ENCODE assay signal across 20 mouse cellular contexts in genomic region chr8:6139171-6139570, GRCm38 (mm10).
A peak's percentile ranks its signal among the peaks of the same experiment; 100 is the strongest.
DNase-seq lines count a peak whose midpoint lies in the region; ATAC-seq lines count a peak whose summit lies in the region.
"Had no signal": no experiment of that assay in that cellular context is flagged by ENCODE, and none has a peak within 500 bp of the region (broad histone marks: within the 10 kb centered on the region; RNA-seq: fewer than 3 reads in every experiment).

No protein-coding gene starts in this region.

- H3K4me3 ChIP-seq in forebrain, embryonic 12.5 days (replicated peaks), result no peak overlapping the region
- no peak overlapping the region for H3K4me3 ChIP-seq in forebrain, embryonic 10.5 days
- H3K4me3 ChIP-seq: embryonic facial prominence, embryonic 12.5 days; gastrocnemius, adult 2 months; heart, embryonic 12.5 days; hindbrain, embryonic 10.5 days; hindbrain, embryonic 15.5 days had no signal

- no peaks in the 10 kb centered on the region for H3K36me3 ChIP-seq in forebrain, embryonic 12.5 days (replicated peaks)
- H3K36me3 ChIP-seq in forebrain, embryonic 10.5 days (replicated peaks), result no peaks in the 10 kb centered on the region
- H3K36me3 ChIP-seq: embryonic facial prominence, embryonic 12.5 days; heart, embryonic 12.5 days; hindbrain, embryonic 10.5 days; hindbrain, embryonic 15.5 days had no signal

- H3K9ac ChIP-seq in forebrain, embryonic 12.5 days, result no peak overlapping the region
- H3K9ac ChIP-seq: embryonic facial prominence, embryonic 12.5 days; heart, embryonic 12.5 days; hindbrain, embryonic 15.5 days had no signal

- H3K4me1 ChIP-seq in forebrain, embryonic 12.5 days, result no peaks in the 10 kb centered on the region
- peaks cover 5% of the 10 kb centered on the region; the same call in 1 of the 2 replicates for H3K4me1 ChIP-seq in forebrain, embryonic 10.5 days
- H3K4me1 ChIP-seq: embryonic facial prominence, embryonic 12.5 days; hindbrain, embryonic 15.5 days had no signal

- no peak for DNase-seq in forebrain, embryonic 10.5 days (ENCODE audit: extremely low spot score, low spot score)
- peak; percentile 35 for DNase-seq in embryo, embryonic 10 days (ENCODE audit: low spot score)
- DNase-seq in embryo, embryonic 11 days, result peak; percentile 26
- peak; percentile 78 for DNase-seq in retina, embryonic 14.5 days (ENCODE audit: low spot score)
- DNase-seq in kidney, postnatal 25 days, result no peak
- no peak for DNase-seq in left cerebral cortex, adult 8-10 months (ENCODE audit: low spot score in 2 of 2)
- DNase-seq: adrenal gland, adult 2 months; adrenal gland, postnatal 25 days; cerebellum, adult 11 months; cerebellum, adult 8-10 months; gastrocnemius, adult 2 months; gastrocnemius, postnatal 25 days had no signal

- 51% methylated on average over 4 of the region's 4 CpGs for WGBS in forebrain, embryonic 12.5 days
- WGBS in forebrain, embryonic 10.5 days, result 53% methylated on average over 4 of the region's 4 CpGs

- no peak overlapping the region for H3K4me2 ChIP-seq in forebrain, embryonic 12.5 days
- H3K4me2 ChIP-seq: embryonic facial prominence, embryonic 12.5 days; heart, embryonic 12.5 days; hindbrain, embryonic 15.5 days had no signal

- 0 out of 2 replicates have a peak, but pooled peaks cover 3% of the 10 kb centered on the region for H3K27me3 ChIP-seq in forebrain, embryonic 12.5 days
- H3K27me3 ChIP-seq in forebrain, embryonic 10.5 days (ENCODE audit: poor library complexity, severe bottlenecking), result no peaks in the 10 kb centered on the region
- H3K27me3 ChIP-seq: embryonic facial prominence, embryonic 12.5 days; heart, embryonic 12.5 days; hindbrain, embryonic 15.5 days had no signal

- no peaks in the 10 kb centered on the region for H3K9me3 ChIP-seq in forebrain, embryonic 12.5 days
- no peaks in the 10 kb centered on the region for H3K9me3 ChIP-seq in forebrain, embryonic 10.5 days
- H3K9me3 ChIP-seq: embryonic facial prominence, embryonic 12.5 days; hindbrain, embryonic 10.5 days; hindbrain, embryonic 15.5 days had no signal

- no peak overlapping the region for H3K27ac ChIP-seq in forebrain, embryonic 12.5 days
- H3K27ac ChIP-seq in forebrain, embryonic 10.5 days, result no peak overlapping the region
- H3K27ac ChIP-seq: embryonic facial prominence, embryonic 12.5 days; gastrocnemius, adult 2 months; hindbrain, embryonic 10.5 days; hindbrain, embryonic 15.5 days had no signal

- ATAC-seq in forebrain, embryonic 12.5 days (ENCODE audit: low FRiP score), result 0 out of 2 replicates have a peak, but pooled peaks have one; percentile 20
- ATAC-seq: forebrain, embryonic 14.5 days; inflammation-experienced regulatory T-cells, adult 6 months; intestine, postnatal 0 days had no signal

Comparison
In these comparisons a context has a peak if more than half of its experiments do, and no peak if none do; other contexts are left out.
1. DNase-seq: peak in embryo, embryonic 10 days (single experiment), embryo, embryonic 11 days (single experiment) and retina, embryonic 14.5 days (single experiment); none in forebrain, embryonic 10.5 days (single experiment), kidney, postnatal 25 days (0 of 2) and left cerebral cortex, adult 8-10 months (0 of 2).